Mouse (Mus musculus): ENCODE data around the gene A830018L16Rik.
"Not testable (repeated sequence)": the region's sequence is repeated elsewhere in the genome, so short reads cannot be mapped to it uniquely, and the experiment has no call there.

Gene A830018L16Rik

DNA sequence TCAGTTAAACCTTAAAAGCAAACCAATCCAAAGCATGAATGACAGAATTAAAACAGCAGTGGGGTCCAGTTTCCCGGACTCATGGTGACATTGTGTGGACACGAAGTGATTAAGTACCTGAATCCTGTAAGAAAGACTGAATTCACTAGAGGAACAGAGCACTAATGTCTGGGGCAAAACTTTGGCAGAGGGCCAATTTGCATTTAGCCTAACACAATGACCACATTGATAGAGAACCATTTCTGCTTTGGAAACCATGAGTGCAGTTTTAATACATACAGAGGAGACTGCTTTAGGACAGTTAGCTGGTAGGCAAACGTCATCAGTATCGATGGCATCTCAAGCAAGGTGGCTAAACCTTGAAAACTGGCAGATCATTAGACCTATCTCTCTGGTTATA lies 586.7 kb downstream of the A830018L16Rik start:
- DNase-seq (ENCODE audit: low spot score): no peak

- no peak for DNase-seq (ENCODE audit: low spot score)
These were observed 595.1 kb downstream of the A830018L16Rik start for GRCm38 (mm10) chr1:12008789-12009550.

DNA sequence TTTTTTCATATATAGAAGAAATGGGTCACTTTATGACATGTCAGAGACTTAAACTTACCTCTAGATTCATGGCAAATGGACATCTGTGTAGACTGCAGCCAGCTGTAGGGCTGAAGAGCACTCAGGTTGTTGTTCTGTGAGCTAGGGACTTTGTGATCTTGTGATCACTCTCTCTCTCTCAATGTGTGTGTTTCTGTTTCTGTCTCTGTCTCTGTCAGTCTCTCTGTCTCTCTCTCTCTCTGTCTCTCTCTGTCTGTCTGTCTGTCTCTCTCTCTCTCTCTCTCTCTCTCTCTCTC lies 595.6 kb downstream of the A830018L16Rik start:
- DNase-seq (ENCODE audit: low spot score): no peak

DNA sequence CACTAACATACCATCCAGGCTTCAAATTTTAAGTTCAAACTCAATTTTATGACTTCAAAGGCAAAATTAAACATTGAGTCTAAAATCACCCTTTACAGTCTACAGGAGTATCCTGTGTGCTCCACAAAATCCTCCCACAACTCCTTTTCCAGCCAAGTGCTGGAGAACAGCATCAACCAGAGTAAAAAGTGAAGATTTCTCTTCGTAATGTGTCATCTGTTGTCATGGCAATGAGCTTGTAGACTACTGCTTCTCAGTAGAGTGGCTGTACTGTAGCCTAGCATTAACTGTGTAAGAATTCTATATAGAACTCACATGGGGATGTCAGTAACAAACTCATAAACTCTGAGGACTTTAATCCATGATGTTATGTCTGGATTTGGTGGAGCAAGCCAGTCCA lies 596.7 kb downstream of the A830018L16Rik start:
- no peak for DNase-seq (ENCODE audit: low spot score)

- not testable (repeated sequence) for DNase-seq (ENCODE audit: low spot score)
These were observed 606.7 kb downstream of the A830018L16Rik start for GRCm38 (mm10) chr1:12020646-12021045.

Measured in ovary, adult 18-20 months (tissue).